Mouse (Mus musculus): ENCODE results near the gene Krtap26-1. TPM values are rescaled to one million over a fixed set of nuclear protein-coding genes. Genes with fewer than 3 reads are reported as not detected.

Gene Krtap26-1
- not detected for polyA plus RNA-seq (2014; fragmentation: Illumina TruSeq; extraction: RNeasy Lipid Tissue Mini Kit (QIAGEN cat#74804); ENCODE audit: low read depth, low replicate concordance)

DNA sequence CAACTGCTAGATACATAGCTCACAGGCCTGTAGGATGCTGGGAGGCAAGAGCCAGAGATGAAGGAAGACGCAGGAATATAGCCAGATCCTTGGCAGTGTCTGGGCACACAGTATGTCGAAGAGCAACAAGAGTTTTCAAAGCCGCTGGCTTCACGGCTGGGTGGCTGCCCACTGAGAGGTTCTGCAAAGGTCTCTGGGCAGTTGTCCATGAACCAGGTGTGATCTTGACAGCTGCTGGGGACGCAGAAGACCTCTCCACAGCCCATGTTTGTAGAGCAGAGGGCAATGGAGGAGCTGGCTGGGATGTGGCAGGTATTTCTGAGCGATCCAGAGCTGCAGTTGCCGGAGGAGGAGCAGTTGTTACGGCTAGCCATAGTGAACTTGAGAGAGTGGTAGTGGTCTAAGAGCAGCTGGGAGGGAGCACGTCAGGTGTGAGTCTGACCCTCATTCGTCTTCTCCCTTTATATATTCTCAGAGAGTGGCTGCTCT is at the start of gene Krtap26-1:
Gene Krtap26-1, minus strand, starts transcription at position 439 of the 489 bp plus-strand sequence.

DNA sequence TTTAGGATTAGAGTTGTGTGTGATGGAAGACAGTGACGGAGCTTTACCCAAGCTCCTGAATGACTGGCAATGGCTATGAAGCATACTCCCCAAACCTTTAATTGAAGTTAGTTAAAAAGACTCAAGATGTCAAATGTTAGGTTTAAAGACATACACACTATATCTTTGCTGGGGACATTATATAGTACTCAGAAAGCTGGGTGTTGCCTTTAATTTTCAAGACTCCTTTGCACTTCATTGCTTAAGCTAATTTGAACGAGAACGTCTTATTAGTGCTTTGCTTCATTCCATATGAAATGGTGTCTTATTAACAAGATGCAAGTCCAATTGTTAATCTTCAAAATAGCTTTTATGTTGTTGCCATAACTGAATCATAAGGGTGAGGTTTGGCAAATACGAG is 24.0 kb upstream of the Krtap26-1 start, which contains the start of gene Krtap27-1:
Gene Krtap27-1, minus strand, starts transcription at position 101 of the 400 bp plus-strand sequence.

DNA sequence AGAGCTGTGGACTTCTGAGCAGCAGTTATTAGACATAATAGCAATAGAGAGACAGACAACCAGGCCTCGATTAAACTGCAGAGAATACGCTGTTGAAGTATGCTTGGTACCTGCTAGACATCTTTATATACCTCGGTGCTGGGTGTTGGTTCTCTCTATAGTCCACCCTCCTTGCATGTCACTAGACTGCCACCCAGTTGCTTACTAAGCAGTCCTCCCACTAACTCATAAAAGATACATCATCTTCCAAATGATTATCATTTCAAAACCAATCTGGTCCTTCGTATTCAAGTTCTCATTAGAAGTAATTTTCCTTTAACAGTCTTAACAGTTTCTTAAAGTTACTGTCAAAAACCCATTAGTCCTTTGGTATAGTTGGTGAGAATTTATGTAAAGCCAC is 20.0 kb downstream of the Krtap26-1 start, which contains the start of gene 2310079G19Rik:
Gene 2310079G19Rik, minus strand, starts transcription at position 101 of the 400 bp plus-strand sequence.

DNA sequence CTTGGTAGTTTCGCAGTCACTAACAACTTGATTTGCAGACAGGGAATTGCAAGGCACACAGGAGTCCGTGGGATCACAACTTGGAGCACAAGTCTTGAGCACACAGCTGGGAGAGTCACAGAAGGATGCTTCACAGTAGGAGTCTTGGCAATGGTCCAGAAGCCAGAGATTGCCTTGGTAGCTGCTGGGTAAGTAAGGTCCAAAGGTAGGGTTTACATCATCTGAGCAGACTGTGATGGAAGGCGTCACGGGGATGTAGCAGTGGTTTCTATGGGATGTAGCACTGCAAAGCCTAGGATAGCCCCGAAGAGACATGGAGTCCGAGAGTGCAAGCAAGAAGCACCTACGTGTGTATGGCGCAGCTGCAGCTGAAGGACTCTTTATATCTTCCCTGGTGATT is 35.7 kb downstream of the Krtap26-1 start, which contains the start of gene Krtap24-1:
Gene Krtap24-1, minus strand, starts transcription at position 358 of the 400 bp plus-strand sequence.

Other genes starting within 250 kb of the Krtap26-1 start
- not detected for gene Cldn17, start 140.8 kb downstream of the Krtap26-1 start, polyA plus RNA-seq (2014; fragmentation: Illumina TruSeq; extraction: RNeasy Lipid Tissue Mini Kit (QIAGEN cat#74804); ENCODE audit: low read depth, low replicate concordance)
- gene Cldn8, start 84.6 kb downstream of the Krtap26-1 start, polyA plus RNA-seq (2014; fragmentation: Illumina TruSeq; extraction: RNeasy Lipid Tissue Mini Kit (QIAGEN cat#74804); ENCODE audit: low read depth, low replicate concordance): not detected
- not detected for gene Krtap24-1, start 35.5 kb downstream of the Krtap26-1 start, polyA plus RNA-seq (2014; fragmentation: Illumina TruSeq; extraction: RNeasy Lipid Tissue Mini Kit (QIAGEN cat#74804); ENCODE audit: low read depth, low replicate concordance)
- not detected for gene 2310079G19Rik, start 20.1 kb downstream of the Krtap26-1 start, polyA plus RNA-seq (2014; fragmentation: Illumina TruSeq; extraction: RNeasy Lipid Tissue Mini Kit (QIAGEN cat#74804); ENCODE audit: low read depth, low replicate concordance)
- gene Krtap27-1, start 23.9 kb upstream of the Krtap26-1 start, polyA plus RNA-seq (2014; fragmentation: Illumina TruSeq; extraction: RNeasy Lipid Tissue Mini Kit (QIAGEN cat#74804); ENCODE audit: low read depth, low replicate concordance): not detected
- gene 2310061N02Rik, start 60.2 kb upstream of the Krtap26-1 start, polyA plus RNA-seq (2014; fragmentation: Illumina TruSeq; extraction: RNeasy Lipid Tissue Mini Kit (QIAGEN cat#74804); ENCODE audit: low read depth, low replicate concordance): not detected
- gene Krtap13-1, start 81.1 kb upstream of the Krtap26-1 start, polyA plus RNA-seq (2014; fragmentation: Illumina TruSeq; extraction: RNeasy Lipid Tissue Mini Kit (QIAGEN cat#74804); ENCODE audit: low read depth, low replicate concordance): not detected
- not detected for gene Krtap13, start 103.8 kb upstream of the Krtap26-1 start, polyA plus RNA-seq (2014; fragmentation: Illumina TruSeq; extraction: RNeasy Lipid Tissue Mini Kit (QIAGEN cat#74804); ENCODE audit: low read depth, low replicate concordance)
- gene 2310034C09Rik, start 111.1 kb upstream of the Krtap26-1 start, polyA plus RNA-seq (2014; fragmentation: Illumina TruSeq; extraction: RNeasy Lipid Tissue Mini Kit (QIAGEN cat#74804); ENCODE audit: low read depth, low replicate concordance): not detected
- gene 2310057N15Rik, start 126.4 kb upstream of the Krtap26-1 start, polyA plus RNA-seq (2014; fragmentation: Illumina TruSeq; extraction: RNeasy Lipid Tissue Mini Kit (QIAGEN cat#74804); ENCODE audit: low read depth, low replicate concordance): not detected
- gene Gm5965, start 130.1 kb upstream of the Krtap26-1 start, polyA plus RNA-seq (2014; fragmentation: Illumina TruSeq; extraction: RNeasy Lipid Tissue Mini Kit (QIAGEN cat#74804); ENCODE audit: low read depth, low replicate concordance): not detected
- not detected for gene Gm20741, start 164.4 kb upstream of the Krtap26-1 start, polyA plus RNA-seq (2014; fragmentation: Illumina TruSeq; extraction: RNeasy Lipid Tissue Mini Kit (QIAGEN cat#74804); ENCODE audit: low read depth, low replicate concordance)
- not detected for gene Krtap15, start 172.4 kb upstream of the Krtap26-1 start, polyA plus RNA-seq (2014; fragmentation: Illumina TruSeq; extraction: RNeasy Lipid Tissue Mini Kit (QIAGEN cat#74804); ENCODE audit: low read depth, low replicate concordance)
- not detected for gene Krtap14, start 178.3 kb upstream of the Krtap26-1 start, polyA plus RNA-seq (2014; fragmentation: Illumina TruSeq; extraction: RNeasy Lipid Tissue Mini Kit (QIAGEN cat#74804); ENCODE audit: low read depth, low replicate concordance)
- gene Krtap19-1, start 221.6 kb upstream of the Krtap26-1 start, polyA plus RNA-seq (2014; fragmentation: Illumina TruSeq; extraction: RNeasy Lipid Tissue Mini Kit (QIAGEN cat#74804); ENCODE audit: low read depth, low replicate concordance): not detected
- not detected for gene Krtap19-2, start 226.5 kb upstream of the Krtap26-1 start, polyA plus RNA-seq (2014; fragmentation: Illumina TruSeq; extraction: RNeasy Lipid Tissue Mini Kit (QIAGEN cat#74804); ENCODE audit: low read depth, low replicate concordance)
- gene Krtap19-3, start 230.2 kb upstream of the Krtap26-1 start, polyA plus RNA-seq (2014; fragmentation: Illumina TruSeq; extraction: RNeasy Lipid Tissue Mini Kit (QIAGEN cat#74804); ENCODE audit: low read depth, low replicate concordance): not detected
- not detected for gene Krtap19-4, start 237.3 kb upstream of the Krtap26-1 start, polyA plus RNA-seq (2014; fragmentation: Illumina TruSeq; extraction: RNeasy Lipid Tissue Mini Kit (QIAGEN cat#74804); ENCODE audit: low read depth, low replicate concordance)
- not detected for gene Krtap19-5, start 248.7 kb upstream of the Krtap26-1 start, polyA plus RNA-seq (2014; fragmentation: Illumina TruSeq; extraction: RNeasy Lipid Tissue Mini Kit (QIAGEN cat#74804); ENCODE audit: low read depth, low replicate concordance)

Measured in adrenal gland, adult 10 weeks (tissue).